Mouse (Mus musculus): ENCODE measurements around the gene Mup18.
"Not testable (repeated sequence)": the region's sequence is repeated elsewhere in the genome, so short reads cannot be mapped to it uniquely, and the experiment has no call there.

Mup18 gene

GRCm38 (mm10) chr4:61674036-61674435 lies at the start of gene Mup18:
Gene Mup18 (minus strand): TSS chr4:61674136.
- DNase-seq (ENCODE audit: inconsistent ontology term), result not testable (repeated sequence)

GRCm38 (mm10) chr4:61714296-61714695 lies 40.4 kb upstream of the Mup18 start:
- DNase-seq (ENCODE audit: inconsistent ontology term), result not testable (repeated sequence)

Data from Muller cell, postnatal 12 days (primary cell).